Mouse (Mus musculus): ENCODE data around the gene Aff3.

Gene Aff3

DNA sequence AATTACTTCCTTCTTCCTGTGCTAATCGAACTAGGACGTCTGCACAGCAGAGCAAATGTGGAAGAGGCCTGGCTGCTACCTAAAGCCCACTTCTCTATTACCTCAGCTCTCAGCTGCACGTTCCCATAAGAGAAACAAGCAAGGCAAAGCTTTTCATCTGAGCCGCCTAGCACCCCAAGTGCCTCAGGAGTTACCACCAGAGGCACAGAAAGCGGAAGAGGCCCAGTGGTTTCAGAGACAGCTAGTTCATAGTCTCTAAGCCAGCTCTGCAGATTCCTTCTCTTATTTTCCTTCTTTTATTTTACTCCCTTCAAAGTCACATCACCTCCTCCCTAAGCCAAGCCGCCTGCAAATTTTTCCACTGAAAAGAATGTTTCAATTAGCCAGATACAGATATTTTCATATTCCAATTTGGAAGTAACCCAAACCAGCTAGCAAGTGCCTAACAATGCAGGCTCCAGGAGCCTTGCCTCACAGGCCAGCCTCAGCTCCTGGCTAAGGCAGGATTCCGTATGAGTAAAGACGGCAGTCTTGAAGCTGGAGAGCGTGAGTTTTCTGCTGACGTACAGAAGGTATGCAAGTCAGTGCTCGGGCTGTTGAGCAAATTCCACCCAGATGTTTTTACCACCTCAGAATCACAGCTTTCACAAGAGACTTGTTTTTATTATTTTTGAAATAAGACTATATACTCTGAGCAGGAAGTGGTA, 62.8 kb downstream of the Aff3 start:
- DNase-seq (ENCODE audit: low spot score), result no peak

DNA sequence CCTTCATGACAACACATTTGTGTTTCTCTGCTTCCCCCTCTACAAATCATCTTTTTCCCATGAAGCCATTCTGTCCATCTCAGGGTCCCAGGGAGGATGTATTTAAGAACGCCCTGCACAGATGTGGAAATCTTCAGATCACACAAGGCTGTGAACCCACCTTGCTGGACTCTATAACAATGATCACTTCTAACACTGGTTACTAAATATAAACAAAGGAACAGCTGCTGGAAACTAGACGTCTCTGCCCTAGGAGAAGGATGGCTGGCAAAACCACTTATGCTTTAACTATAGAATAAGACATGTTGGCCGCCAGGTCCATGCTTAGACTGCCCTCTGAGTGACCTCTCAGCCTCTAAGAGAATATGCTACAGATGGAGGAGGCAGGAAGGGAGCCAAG, 69.4 kb downstream of the Aff3 start:
- DNase-seq (ENCODE audit: low spot score), result no peak

DNA sequence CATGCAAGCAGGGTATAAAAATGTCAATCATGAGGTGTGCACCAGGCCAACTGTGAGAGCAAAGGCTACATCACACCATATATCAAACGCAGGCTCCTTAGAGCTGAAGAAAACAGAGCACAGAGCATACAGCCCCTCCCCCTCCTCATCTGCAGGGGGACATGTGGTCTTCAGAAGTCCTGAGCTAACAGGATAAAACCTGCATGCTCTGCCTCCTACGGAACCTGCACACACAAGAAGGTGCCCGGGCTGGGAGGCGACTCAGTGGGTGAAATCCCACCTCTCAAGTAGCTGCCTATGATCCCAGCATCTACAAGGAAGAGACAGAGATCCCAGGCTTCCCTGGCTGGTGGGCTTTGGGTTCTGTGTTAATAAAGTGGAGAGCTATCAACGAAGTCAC, 70.0 kb downstream of the Aff3 start:
- no peak for DNase-seq (ENCODE audit: low spot score)

DNA sequence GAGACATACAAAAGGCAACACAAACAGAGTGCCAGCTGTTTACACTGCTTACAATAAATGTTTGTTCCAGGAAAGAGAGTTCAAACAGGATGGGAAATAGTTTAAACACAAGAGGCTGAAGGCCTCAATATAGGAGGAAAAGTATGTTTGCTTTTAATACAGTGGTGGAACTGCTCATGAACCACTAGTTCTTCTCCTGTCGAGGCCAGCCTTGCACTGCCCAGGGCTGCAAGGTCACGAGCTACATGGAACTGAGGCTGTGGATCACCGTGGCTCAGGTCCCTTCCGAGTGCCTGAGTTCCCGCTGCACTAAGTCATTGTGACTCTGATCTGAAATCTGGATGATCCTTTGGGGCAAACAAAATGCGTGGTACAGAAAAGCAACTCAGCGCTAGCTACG, 73.6 kb downstream of the Aff3 start:
- no peak for DNase-seq (ENCODE audit: low spot score)

DNA sequence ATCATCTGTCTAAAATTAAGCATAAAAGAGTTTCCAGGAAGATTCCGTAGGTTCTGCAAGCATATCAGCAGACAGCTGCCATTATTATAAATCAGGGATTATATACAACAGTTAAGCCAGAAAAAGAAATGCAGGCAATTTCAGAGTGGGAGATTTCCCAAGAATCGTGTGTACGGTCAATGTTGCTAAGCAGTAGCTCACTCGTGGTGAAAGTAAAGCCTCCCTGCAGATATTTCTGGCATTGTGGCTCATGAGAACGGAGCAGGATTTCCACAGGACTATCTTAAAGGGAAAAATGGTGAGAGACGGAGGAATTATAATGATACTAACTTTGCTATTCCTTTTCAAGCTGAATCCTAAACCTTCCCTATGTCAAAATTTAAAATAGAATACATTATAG, 76.0 kb downstream of the Aff3 start:
- DNase-seq (ENCODE audit: low spot score), result no peak

DNA sequence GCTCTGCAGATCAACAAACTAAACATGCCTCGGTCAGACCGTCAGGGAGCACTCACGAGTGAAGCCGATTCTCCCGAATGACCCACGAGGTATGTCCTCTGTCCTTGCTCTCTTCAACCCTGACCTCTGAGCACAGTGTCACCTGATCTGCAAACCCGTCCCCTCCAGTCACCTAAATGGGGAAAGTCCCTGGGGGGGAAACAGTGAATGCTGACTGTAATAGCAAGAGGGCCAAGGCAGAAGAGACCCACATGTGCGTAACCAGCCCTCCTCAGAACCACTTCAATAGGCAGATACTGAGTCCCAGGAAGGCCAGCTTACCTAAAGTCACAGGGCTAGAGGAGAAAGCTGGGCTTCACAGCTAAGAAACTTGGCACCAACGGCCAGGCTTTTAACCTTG, 82.4 kb downstream of the Aff3 start:
- DNase-seq (ENCODE audit: low spot score), result no peak

DNA sequence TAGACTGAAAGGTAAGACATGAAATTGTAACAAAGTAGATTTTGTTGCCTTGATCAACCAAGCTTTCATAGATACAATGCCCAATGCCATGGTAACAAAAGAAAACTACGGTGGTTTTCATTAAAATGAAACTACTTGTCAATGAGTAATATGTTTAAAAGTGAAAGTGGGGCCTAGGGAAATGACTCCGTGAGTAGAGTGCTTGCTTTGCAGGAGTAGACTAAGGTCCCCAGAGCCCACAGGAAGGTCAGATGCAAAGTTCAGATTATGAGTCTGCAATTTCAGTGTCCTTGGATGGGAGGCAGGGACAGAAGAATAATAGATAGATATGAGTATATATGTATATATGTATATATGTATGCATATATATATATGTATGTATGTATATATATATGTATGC, 84.2 kb downstream of the Aff3 start:
- DNase-seq (ENCODE audit: low spot score), result no peak

DNA sequence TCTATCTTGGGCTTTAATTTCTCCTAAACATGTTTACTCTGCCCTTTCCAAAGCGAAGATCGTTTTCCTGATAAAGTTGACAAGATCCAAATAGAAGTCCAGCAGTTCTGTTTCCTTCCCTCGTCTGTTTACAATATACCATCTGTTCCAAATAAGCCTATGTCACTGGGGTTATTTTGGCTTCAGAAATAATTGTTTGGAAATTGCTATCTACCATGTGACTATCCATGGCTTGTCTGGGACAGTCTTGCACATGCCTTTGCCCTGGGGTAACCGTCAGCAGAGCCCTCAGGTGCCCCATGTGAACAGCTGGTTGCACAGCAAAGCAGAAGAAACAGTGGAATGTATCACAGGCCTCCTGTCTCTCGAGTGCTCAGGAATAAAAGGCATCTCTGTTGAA, 86.4 kb downstream of the Aff3 start:
- DNase-seq (ENCODE audit: low spot score), result no peak

DNA sequence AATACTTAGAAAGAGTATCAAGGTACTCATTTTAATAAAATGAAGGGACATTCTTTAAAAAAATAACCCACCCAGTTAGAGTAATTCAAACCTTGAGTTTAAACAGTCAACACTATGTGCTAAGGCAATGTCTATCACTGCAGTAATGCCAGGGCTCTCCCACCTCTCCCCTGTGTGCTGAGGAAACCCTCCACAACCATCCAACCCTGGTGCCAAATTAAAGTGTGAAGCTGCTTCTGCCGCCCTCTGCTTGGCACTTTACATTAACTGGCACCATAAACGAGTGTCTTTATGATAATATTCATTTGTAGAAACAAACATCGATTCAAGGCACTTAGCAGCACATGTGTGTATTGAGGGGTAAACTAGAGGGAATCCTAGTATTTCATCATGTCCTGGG, 97.0 kb downstream of the Aff3 start:
- DNase-seq (ENCODE audit: low spot score), result no peak

DNA sequence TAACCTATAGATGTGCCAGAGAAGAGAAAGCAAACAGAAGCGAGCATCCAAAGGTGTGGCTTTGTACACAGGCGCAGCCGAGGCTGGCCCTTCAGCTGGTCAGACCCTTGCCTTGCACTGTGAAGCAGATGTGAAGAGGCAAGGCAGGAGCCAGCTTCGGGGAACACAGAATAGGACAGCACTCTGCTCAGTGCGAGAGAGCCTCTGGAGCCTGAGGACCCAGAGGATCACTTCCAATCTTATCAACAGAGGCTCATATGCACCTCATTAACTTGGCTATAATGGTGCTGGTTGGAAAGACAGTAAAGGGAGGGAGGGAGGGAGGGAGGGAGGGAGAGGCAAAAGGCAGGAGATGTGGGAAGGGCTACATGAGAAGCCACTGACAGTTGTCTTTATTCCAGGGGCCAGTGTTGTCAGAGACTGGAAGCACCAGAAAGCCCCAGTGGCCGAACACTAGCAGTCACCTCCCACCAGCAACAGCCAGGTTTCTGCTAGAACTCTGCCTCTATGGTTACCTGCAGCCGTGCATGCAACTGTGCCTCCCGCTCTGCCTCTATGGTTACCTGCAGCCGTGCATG, 98.6 kb downstream of the Aff3 start:
- no peak for DNase-seq (ENCODE audit: low spot score)

DNA sequence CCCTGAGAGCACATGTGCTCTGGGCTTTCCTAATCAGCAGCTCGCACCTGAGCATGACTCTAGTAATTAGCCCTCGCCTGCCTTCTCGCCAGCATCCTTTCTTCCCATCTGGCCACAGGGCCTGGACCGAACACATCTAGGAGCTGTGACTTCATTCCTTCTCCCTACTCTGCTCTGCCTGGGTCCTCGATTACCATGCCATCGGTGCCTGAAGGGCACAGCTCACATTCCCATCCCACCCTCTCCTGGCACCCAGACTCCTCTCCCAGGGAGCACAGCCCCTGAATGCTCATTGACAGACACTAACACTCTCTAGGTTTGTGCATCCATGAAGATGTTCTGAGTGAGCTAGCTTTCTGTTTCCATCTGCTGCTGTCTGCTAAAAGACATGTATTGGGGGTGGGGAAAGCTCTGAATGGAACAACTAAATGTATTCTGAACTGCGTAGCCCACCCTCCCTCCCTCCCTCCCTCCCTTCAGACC, 99.4 kb downstream of the Aff3 start:
- no peak for DNase-seq (ENCODE audit: low spot score)

DNA sequence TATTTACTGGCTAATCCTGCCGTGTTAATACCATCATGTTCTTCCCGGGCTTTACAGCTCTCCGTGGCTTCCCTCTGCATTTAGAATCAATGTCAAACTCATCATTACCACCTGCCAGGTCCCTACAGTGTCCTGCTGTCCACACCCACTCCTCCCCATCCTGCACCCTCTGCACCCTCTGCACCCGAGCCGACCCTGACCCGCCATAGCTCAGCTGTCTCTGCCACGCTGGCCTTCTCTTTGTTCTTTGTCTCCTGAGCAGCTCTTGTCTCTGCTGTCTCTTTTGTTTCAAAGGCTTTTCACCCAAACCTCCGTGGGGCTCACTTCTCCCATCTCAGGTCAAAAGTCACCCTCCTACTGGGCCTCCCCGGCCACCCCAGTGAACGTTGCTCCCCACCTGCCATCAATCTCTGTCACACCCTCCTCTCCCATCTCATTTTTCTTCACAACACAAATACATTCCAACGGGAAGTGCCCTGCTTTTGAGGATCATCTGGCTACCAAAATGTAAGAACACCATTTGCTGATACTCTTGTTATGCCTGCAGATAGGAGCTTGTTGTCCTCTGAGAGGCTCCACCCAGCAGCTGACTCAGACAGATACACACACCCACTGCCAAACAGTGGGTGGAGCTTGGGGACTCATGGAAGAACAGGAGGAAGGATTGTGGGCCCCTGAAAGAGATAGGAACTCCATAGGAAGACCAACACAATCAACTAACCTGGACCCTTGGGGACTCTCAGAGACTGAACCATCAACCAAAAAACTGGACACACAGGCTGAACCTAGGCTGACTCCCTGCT, 102.2 kb downstream of the Aff3 start:
- no peak for DNase-seq (ENCODE audit: low spot score)

DNA sequence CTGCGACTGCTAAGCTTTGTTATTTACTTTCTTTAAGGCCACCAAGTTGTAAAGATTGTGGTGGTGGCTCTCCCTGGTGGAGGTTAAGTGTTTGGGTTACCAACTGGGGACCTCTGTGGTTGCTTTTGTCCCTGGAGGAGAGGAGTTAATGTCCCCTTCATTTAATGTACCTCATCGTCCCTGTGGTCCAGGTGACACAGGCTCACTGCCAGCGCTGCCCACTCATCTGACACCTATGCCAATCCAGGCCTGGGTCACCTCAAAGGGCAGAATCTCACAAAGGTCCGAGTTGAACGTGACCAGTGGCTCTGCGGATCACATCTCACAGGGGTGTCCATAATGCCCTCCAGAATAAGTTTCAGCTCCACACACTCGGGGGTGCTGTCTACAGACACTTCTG, 103.4 kb downstream of the Aff3 start:
- DNase-seq (ENCODE audit: low spot score), result no peak

DNA sequence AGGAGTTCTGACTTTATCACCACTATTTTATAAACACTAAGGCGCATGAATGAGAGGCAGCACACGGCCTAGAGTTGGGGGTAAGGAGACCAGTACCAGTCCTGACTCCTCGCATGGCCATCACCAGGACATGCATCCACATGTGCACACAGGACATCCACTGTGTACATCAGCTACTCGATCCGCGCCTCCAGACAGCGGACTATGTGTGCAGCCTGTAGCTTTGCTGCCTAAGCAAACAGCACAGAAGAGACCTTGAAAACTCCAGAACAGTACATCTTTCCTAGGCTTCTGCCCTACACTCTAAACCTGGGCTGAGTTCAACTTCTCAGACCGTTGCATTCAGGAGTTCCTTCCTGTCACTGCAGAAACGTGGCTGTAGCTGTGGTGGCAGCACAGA, 104.1 kb downstream of the Aff3 start:
- no peak for DNase-seq (ENCODE audit: low spot score)

DNA sequence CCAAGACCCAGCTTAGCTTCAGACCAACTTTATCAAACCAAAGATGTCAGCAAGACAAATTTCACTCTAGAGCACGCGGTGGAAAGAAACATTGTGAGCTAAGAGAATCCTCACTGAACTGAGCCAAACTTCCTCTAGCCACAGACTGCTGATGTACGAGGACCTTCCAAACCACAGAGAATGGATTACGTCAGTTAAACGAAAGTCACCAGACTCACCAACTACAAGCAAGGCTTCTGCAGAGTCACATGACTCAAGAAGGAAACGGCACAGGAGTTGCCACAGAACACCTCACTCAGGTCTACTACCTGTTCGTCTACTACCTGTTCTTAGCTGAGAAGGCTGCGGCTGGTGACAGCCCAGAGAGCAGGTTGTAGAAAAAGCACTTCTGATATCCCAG, 107.1 kb downstream of the Aff3 start:
- no peak for DNase-seq (ENCODE audit: low spot score)

DNA sequence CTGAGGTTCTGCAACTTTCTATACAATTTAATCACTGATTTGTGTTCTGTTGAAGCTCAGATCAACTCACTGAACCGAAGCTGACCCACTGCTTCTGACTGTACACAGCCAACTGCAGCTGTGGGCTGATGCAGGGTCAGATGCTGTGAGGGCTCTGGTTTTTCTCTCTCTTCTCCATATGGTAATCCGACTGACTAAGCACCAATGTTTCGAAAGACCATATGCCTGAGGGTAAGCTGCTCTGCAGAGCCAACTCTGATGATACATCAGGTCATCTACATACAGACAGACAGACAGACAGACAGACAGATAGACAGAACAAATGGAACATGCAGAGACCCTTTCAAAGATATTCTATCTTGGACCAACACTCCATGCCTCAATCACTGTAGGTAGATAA, 110.2 kb downstream of the Aff3 start:
- DNase-seq (ENCODE audit: low spot score), result no peak

DNA sequence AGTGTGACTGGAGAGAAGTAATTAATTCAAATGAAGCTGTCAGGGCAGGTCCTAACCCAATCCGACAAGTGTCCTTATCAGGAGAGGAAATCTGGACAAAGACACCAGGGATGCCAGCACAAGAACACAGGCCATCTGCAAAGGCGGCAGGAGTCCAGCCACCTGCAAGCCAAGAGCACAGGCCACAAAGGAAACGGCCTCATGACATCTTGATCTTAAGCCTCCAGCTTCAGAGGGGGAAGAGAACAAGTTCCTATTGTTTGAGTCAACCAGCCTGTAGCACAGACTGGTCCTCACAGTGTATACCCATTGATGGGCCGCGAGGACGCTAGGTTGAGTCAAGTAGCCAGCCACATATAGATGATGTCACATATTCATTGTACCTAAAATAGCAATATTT, 111.7 kb downstream of the Aff3 start:
- DNase-seq (ENCODE audit: low spot score), result no peak

DNA sequence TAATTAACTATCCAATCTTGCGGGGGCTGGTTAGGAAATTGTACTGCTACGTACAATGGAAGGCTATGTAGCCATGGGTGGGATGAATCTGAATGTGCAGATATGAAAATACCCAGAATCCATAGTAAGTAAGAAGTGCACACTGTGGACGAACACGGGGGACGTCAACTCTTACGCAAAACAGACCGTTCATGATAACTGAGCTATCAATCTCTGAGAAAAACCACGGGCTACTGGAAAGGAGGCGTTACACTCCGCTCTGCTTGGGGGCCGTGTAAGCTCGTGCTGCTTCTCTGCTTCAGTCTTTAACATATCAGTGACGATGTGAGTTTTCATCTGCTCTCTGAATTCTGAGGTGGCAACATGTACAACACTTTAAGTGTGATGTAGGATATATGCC, 114.2 kb downstream of the Aff3 start:
- DNase-seq (ENCODE audit: low spot score), result no peak

DNA sequence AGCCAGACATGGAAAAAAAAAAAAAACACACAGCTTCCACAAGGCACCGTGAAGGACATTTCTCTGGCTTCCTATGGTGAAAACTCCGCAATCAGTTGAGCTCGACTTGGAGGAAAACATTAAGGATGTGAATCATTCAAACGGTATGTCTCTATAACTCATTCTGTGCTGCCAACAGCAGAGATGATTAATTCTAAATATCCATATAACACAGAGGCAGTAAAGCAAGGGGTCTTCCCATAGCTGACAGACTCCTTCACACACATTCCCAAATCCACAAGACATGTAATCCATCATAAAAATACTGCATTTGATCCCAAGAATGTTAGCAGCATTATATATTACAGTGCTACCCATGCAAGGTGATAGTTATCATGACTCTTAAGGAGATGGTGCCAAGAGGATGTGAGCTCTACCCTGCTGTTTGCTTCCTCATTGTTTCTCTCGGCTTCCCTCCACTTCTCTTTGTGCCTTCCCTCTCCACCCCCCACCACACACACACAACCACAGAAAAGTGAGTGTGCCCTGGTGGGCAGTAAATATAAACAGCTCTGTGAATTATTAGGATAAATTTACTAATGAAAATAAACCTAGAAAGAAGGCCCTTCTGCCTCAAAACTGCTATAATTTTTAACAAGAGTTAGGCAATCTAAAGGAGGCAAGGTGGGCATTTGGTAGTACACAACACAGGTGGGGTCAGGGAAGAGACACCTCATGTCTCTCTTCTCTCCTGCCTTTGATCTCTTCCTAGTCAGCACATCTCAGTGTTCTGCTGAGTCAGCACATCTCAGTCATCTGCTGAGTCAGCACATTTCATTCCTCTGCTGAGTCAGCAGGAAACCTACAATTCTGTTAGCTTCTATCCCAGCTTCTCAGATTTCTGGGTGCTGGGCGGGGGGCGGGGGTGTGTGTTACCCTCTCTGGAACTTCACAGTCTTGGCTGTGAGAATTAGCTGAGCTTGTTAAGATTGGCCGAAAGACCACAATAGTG, 115.8 kb downstream of the Aff3 start:
- no peak for DNase-seq (ENCODE audit: low spot score)

DNA sequence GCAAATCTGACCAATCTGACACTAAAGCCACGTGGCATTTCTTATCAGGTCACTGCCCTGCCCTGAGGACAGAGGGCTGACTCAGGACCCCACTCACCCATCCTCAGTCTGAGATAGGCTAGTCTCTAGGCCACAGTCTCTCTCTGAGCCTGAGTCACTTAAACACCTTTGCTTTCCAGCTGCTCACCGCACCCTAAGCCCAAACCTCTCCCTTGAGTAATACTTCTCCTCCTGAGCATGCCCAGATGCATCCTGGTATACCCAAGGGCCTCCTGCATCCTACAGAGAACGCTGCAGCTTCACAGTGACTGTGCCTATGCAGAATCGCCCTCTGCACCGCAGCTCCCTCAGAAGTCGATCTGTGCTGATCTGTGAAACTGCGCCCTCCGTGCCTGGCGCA, 117.1 kb downstream of the Aff3 start:
- no peak for DNase-seq (ENCODE audit: low spot score)

DNA sequence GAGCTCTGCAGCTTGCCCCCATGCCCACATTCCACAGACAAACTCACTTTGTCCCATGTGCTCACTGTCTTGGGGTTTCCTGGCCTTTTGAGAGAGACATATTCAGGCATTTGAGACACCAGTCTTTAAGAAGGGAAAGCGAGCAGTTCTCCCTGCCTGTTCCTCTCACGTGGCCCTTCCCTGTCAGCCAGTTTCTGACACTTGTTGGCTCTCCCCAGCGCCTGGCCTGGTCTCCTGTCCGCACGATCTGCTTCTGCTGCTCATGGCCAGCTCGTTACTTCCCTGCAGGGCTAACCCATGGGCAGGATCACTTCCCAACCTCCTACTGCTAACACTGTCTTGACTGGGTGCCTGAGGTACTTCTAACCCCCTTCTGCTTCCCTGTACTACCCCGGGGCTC, 118.1 kb downstream of the Aff3 start:
- DNase-seq (ENCODE audit: low spot score), result no peak

DNA sequence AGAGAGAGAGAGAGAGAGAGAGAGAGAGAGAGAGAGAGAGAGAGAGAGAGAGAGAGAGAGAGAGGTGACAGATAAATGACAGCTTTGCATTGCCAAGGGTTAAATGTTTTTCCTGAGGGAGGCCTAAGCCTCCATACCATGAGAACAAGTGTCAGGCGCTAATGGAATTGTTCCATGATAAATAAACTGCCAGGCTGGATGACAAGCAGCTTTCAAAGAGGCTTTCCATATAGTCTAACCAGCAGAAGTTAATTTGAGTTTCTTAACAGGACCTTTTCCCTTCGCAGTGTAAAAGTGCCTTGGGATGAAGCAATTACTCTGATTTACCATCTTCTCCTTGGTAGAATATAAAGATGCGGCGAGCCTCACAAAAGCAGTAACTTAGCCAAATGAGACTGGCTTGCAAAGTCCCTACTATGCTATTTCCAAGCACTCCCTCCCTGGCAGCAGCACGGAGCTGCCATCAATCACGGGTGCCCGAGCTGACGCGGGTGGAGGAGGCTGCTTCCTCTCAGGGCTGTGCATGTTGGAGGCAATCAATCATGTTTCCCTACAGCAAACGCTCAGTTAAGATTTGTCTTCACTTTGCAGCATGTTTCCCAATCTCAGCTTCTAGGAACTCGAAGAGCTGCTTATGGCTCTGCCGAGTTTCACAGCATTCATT, 119.3 kb downstream of the Aff3 start:
- DNase-seq (ENCODE audit: low spot score), result no peak
